Mouse (Mus musculus) monocyte, adult 5-6 weeks (primary cell): ENCODE measurements around the gene Dbp. TPM values are rescaled to one million over a fixed set of nuclear protein-coding genes. Genes with fewer than 3 reads are reported as not detected.
A peak's percentile ranks its signal among the peaks of the same experiment; 100 is the strongest.

ENCODE experiments used
- ATAC-seq: fragments of 153-309, 156-312 bp; replicated peaks from 2 replicates; pipeline ENCODE4 v1.8.0; 2017; ENCODE audit warnings: mild to moderate bottlenecking; ENCODE audit not compliant: low TSS enrichment, insufficient number of reproducible peaks, severe bottlenecking, poor library complexity, low FRiP score
- total RNA-seq: library from RNA; stranded (forward); fragments of 200-1000, 200-491, 200-594 nt; gene quantifications from 3 replicates; pipeline ENCODE4 v1.2.3, GENCODE M21; 2017

The Dbp gene
- total RNA-seq, 1 experiment from 2014 or later = 13.1 TPM

DNA sequence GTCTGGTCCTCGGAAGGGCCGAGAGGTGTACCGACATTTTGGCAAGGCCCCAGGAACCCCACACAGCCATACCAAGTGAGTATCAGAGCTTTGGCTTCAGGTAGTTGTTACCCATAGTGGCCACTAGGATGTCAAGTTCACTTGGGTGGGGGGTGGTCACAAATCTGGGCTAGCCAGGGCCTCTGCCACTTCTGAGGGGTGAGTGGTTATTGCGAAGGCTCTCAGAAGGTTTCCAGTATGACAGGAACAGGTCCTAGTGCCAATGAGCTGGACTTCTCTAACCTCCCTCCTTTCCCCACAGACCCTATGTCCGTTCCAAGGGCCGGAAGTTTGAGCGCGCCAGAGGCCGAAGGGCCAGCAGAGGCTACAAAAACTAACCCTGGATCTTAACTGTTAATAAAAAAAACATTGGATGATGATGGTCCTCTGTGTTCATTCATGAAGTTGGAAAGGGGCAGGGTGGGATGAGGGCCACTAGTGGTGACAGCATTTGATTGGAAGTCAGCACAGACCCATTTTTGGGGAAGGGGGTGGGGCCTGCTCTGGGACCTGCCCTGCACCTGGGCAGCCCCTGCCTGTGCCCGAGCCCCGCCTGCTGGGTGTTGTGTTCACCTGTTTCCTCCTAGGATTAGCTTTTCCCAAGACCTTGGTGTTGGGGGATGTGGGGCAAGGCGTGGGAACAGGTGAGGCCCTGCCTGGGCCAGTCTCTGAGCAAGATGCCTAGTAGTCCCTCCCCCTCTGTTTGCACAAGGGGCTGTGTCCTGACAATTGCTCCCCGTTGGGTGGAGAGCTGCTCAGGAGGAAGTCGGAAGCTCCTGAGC, 15.7 kb downstream of the Dbp start, which contains the start of gene Fam83e:
Fam83e (plus strand) TSS at position 800 of the 821 bp plus-strand sequence.
- ATAC-seq = no peak

DNA sequence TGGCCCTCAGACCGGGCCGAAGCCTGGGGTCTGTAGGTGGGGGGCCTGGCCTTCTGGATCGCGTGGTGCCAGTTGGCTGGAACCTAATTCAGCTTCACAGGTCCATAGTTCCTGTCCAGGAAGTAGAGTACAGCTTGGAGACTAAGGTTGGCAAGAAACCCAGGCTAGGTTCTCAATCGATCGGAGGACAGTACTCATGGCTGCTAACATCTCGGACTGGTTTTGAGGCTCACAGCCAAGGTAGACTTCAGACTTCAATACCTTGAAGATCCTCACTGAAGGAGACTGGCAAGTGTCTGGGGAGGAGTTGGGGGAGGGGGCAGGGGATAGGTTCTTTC, 16.3 kb downstream of the Dbp start:
- no peak for ATAC-seq

DNA sequence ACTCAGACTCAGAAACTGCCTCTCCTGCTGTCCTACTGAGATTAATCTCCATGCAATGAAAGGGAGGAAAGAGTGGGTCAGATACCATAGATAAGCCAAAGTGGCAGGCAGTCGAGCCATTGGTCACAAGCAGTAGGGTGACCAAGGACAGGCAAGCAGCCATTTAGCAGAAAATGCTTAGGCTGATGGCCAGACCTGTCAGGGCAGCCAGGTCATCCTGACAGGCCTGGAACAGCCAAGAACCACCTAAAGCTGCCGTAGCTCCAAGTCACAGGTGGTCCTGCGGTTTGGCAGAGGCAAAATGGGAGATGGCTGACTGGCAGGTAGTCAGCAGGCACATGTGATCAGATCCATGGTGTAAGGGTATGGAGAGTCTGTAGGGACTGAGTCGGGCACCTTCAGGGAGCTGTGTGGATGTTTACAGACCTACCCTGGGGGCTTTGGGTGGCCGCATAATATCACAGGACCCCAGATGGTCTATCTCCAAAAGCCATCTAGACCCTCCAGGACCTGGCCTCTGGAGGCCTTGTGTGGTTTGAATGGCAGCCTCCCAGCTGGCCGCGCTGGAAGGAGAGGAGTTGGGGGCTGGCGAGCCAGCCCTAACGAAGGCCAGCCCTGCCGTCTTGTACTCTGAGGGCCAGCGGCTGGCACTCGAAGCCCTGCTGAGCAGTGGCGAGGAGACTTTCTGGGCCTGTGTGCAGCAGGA, 16.9 kb downstream of the Dbp start:
- ATAC-seq = no peak

DNA sequence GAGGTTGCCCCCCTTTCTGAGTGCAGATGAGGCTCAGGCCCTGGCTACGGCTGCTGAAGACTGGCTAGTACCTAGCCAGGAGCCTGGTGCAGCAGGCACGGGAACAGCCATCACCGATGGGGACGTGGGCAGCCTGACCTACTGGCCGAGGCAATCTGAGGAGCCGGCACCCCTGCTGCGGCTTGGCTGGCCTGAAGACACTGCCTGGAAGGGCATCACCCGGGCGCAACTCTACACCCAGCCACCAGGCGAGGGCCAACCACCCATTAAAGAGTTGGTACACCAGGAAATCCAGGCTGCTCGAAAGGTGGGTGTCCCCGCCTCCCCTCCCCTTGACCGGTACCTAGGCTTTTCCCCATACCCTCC, 17.4 kb downstream of the Dbp start:
- ATAC-seq = no peak

DNA sequence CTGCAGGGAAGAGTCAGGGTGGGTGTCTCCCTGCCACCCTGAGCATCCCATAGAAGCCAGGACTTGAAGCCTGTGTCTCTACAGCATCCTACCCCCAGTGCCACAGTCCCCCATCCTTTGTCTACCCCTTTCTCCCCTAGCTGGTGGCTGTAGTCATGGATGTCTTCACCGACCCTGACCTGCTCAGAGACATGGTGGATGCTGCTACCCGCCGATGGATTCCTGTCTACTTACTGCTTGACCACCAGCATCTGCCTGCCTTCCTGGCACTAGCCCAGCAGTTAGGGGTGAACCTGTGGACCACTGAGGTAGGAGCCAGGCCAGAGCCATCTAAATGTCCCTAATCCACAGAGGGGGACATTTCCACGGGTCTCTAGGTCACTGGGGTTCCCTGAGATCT, 18.4 kb downstream of the Dbp start:
- ATAC-seq = no peak

DNA sequence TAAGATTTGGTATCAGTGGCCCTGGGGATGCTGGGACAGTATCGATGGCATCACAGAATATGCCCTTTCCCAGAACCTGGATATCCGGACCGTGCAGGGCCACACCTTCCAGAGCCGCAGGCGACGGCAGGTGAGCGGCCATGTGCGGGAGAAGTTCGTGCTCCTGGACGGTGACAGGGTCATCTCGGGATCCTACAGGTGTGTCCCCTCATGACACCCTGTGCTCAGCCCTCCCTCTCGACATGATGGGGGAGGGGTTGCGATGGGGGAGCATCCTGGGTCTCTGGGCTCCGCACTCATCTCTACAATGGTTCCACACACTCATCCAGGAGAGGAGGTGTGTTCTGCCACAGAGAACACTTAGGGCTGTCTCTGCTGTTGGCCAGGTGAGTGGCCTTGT, 18.9 kb downstream of the Dbp start:
- ATAC-seq = no peak

DNA sequence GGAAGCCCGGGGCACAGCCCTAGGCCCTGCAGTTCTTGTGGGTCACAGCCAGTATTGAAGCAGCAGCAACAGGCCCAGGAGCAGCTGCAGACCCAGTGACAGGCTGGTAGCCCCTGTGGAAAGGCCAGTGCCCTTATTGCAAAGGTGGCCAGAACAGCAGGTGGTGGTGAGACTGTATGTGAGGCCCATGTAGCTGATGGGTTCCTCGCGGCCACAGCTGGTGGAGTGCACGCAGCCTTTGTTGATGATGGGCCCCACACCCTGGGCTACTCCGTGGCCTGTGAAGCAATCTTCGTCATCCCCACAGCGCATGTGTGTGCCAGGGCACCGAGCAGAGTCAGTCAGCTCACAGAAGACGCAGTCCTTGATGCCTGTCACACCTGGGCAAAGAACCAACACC, 20.3 kb downstream of the Dbp start:
- ATAC-seq = no peak

DNA sequence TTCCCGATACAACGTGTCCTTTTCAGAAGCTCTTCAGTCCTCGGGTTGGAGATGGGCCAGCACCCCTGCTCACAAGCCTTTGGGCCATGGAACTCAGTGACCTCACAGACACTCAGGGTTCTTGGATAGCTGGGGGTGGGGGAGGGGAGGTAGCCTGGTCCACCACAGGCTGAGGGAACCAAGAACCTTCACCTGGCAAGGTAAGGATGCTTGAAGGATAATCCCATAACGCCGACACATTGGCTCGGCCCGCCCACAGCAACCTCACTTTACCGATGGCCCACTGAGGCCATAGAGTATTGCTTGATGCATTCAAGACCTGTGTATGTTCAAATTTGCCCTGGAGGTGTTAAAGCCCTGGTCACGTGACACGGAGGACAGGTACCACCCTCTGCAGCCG, 20.8 kb downstream of the Dbp start, which contains the start of gene Spaca4:
Spaca4 (minus strand) TSS at position 101 of the 400 bp plus-strand sequence.
- ATAC-seq = no peak

DNA sequence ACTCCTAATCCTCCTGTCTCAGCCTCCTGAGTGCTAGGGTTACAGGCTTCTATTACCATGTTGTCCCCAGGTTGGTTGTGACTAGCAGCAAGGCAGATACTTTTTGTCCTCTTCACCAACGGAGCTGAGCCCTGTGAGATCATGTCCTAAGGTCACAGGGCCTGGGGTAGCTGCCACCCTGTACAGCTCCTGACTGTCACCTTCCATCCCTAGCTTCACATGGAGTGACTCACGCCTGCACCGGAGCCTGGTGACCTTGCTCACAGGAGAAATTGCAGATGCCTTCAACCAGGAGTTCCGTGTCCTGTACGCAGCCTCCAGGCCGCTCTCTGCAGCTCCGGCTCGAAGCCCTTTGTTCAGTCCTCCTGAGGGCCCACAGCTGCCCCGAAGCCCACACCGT, 21.5 kb downstream of the Dbp start:
- ATAC-seq = no peak

DNA sequence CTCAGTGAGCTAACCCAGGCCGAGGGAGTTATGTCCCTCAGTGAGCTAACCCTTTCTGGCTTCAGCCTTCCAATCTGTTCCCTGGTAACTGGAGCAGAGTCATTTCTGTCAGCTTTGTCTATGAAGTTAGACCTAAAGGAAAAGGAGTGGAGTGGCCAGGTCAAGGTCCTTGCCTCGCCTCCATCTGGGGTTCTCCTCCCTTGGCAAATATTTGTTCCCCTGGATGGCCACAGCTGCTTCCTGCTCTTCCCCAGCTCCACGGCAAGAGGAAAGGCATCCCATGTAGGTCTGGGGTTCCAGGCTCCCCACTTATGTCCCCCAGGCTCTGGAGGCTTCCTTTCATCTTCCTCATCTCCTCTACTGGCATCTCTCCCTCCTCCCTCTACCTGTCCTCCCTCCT, 22.7 kb downstream of the Dbp start:
- ATAC-seq = no peak

DNA sequence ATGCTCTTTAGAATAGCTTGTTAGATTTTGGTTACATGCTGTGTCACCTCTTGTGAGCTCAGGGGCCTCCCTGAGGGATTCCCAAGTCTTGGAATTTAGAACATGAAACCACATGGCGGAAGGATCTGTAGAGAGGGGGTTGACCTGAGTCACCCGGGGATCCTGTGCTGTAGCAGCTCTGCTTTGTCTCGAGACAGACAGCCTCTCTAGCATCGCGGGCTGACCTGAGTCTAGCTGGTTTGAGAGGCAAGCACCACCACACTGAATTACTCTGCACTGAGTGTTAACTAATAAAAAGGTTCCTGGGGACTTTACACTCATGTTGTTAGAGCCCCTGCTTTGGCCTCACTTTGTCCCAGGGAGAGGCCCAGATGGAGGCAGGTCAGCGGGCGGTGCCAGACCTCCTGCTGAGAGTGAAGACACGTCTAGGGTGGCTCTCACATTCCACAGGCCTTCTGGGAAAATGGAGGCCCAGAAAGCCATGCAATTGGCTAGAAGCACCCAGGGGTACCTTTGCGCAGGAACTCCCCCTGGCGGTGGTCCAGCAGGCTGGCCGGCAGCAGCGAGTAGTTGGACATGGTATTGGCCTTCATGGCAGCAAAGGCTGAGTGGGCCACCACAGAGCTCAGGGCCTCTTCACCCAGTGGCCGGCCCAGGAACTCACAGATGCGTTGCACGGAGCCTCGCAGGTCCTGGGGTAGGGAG, 26.0 kb downstream of the Dbp start:
- ATAC-seq = peak; percentile 36; the same call in 1 of the 2 replicates

DNA sequence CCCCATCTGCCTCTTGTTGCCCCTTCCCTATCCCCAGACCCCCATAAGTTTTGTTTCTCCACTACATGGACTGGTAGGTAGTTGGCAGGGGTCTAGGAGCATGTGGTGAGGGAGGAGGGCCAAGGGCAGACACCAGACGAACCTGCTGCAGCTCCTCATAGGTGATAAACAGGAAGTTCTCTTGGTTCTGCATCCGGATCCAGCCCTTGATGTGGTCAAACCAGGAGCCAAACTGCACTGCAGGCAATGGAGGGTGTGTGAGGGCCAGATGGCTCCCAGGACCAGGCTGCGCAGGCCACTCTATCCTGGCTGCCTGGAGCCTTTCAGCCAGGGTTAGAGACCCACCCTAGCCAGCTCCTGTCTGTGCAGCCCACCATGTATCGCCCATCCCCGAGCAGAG, 28.6 kb downstream of the Dbp start:
- ATAC-seq = no peak

DNA sequence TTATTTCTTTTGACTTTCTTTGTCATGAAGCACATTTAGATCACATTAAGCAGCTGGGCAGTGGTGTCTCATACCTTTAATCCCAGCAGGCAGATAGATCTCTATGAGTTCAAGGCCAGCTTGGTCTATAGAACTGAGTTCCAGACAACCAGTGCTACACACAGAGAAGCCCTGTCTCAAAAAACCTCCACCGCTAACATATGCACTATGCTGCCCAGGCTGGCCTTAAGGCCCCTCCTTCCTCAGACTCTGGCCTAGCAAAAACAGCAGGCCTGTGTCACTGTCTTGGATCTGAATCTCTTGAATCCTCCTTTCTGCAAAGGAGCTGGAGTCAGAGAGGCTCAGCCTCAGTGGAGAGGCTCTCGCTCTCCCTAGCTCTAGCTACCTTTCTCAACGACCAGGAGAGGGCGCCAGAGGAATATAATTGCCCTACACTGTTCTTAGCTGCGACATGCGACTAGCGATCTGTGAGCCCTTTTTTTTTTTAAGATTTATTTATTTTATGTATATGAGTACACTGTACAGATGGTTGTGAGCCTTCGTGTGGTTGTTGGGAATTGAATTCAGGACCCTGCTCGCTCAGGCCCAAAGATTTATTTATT, 34.4 kb downstream of the Dbp start:
- ATAC-seq = peak; percentile 71

DNA sequence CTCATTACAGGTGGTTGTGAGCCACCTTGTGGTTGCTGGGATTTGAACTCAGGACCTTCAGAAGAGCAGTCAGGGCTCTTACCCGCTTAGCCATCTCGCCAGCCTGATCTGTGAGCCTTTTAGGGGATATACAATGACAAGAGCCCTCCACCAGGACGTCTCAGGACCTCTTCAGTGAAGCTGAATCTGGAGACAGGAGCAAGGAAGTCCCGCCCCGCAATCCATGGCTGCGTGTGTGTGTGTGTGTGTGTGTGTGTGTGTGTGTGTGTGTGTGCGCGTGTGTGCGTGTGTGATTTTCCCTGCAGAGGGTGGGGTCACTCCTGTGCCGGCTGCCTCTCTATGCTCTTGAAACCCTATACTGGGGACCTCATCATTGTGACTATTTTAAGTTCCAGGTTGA, 34.9 kb downstream of the Dbp start:
- no peak for ATAC-seq

DNA sequence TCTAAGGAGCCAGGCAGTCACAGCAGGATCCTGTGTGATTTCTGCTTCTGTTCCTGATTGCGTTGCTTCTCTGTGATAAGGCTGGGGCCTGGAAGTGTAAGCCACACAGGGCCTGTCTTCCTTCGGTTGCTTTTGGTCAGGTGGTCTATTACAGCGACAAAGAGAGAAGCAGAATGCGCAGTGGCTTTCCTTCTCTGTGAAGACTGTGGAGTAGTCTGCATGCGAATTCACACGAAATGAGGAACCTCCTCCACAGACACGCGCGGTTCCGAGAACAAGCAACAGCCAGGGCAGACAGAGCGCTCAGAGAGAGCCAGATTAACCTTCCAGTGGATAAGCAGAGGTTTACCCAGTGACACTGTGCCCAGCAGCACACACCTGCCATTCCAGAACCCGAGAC, 36.4 kb downstream of the Dbp start:
- peak; percentile 40 for ATAC-seq

DNA sequence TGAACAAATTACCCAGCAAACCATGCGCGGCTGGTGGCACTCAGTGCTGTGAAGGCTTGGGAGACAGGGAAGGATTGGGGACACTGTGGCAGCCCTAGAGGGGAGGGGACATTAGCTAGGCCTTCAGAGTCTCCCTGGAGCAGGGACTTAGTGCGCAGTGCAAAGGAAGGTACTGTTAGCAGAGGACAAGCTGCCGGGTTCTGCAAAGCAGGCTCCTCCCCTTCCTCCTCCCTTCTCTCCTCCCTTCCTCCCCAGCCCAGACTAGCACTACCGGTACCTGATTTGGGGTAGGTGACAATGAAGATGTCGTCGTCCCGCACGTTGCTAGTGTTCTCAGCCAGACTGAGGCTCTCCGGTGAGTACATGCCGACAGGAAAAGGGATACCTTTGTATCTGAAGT, 36.9 kb downstream of the Dbp start:
- ATAC-seq = peak; percentile 69

DNA sequence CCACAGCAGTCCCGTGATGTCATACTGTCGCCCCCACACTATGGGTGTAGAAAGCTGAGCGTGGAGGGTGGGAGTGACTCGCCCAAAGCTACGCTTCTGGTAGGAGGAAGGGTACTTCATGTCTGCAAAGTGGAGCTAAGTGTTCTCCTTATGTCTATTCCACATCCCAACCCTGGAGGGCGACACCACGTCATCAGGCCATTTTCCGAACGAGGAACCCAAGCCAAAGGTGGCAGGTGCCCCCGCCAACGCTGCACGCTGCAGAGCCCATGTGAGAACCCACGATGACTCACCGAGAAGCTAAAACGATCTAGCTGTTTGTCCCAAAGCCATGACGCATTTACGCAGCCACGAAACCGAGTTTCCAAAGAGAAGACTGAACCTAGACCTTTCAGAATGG, 37.5 kb downstream of the Dbp start:
- ATAC-seq = peak; percentile 54

DNA sequence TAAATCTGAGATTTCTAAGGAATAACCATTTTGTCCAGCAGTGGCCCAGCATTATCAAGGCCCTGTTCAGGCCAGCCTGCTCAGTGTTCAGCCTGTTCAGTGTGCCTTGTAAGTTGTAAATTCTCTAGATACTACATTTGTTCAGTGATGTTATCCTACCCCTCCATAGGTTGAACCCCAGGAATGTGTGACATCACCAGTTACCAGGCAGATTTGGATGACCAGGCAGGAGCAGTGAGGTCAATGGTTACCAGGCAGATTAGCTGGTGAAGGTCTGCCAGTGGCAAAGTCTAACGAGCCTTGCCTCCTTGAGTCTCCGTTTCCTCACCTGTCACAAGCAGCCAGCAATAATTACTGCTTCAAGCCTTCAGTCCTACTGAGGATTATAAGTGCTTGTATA, 39.5 kb downstream of the Dbp start:
- ATAC-seq = peak; percentile 43; the same call in 1 of the 2 replicates

DNA sequence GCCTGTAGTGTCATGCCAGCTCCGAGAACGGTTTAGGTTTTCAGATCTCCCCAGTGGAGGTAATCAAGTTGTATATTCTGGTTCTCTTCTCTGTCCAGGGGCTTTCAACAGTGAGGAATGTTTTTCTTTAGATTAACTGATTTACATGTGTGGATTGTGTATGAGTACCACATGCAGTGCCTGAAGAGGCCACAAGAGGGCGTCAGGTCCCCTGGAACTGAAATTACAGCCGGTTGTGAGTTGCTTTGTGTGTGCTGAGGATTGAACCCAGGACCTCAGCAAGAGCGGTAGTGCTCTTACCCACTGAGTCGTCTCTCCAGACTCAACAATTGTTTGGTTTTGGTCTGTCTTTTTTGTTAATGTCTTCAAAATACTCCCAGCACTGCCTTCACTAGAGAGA, 41.6 kb downstream of the Dbp start:
- no peak for ATAC-seq
